Mouse (Mus musculus): ENCODE results near the gene Irf6.

Irf6 gene

GRCm38 (mm10) chr1:193200640-193201382, 47.9 kb downstream of the Irf6 start:
- DNase-seq (ENCODE audit: inconsistent ontology term): no peak

GRCm38 (mm10) chr1:193201383-193201778, 48.5 kb downstream of the Irf6 start, which contains the start of gene Traf3ip3:
Gene Traf3ip3, minus strand, starts transcription at chr1:193201703.
- no peak for DNase-seq (ENCODE audit: inconsistent ontology term)

GRCm38 (mm10) chr1:193203821-193204220, 50.9 kb downstream of the Irf6 start:
- no peak for DNase-seq (ENCODE audit: inconsistent ontology term)

DNA sequence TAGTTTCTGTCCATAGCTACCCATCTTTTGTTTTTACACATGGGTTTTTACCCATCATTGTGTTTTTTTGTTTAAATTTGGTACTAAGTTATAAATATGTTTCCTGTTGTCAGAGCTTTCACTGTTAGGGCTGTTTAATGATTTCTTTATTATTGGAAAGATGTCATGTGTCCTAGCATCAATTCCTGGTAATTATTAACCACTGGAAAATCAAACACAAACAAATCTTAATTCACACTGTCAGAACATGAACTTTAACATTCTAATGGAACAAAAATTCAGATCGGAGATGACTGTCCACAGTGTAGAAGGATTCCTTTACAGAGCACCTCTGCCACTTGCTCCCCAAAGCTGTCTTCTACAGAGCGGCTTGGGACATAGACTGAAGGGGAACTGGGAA, 52.5 kb downstream of the Irf6 start:
- no peak for DNase-seq (ENCODE audit: inconsistent ontology term)

- no peak for DNase-seq (ENCODE audit: inconsistent ontology term)
These were observed 54.6 kb downstream of the Irf6 start, which contains the start of gene Lamb3 for GRCm38 (mm10) chr1:193207503-193207902. Gene Lamb3, plus strand, starts transcription at chr1:193207699.

- peak; percentile 13 for DNase-seq (ENCODE audit: inconsistent ontology term)
These were observed 55.3 kb downstream of the Irf6 start for GRCm38 (mm10) chr1:193208178-193208577.

GRCm38 (mm10) chr1:193211371-193211770, 58.5 kb downstream of the Irf6 start:
- no peak for DNase-seq (ENCODE audit: inconsistent ontology term)

GRCm38 (mm10) chr1:193214053-193214452, 61.1 kb downstream of the Irf6 start:
- DNase-seq (ENCODE audit: inconsistent ontology term): no peak

GRCm38 (mm10) chr1:193216000-193216399, 63.1 kb downstream of the Irf6 start:
- no peak for DNase-seq (ENCODE audit: inconsistent ontology term)

- DNase-seq (ENCODE audit: inconsistent ontology term): no peak
These were observed 67.5 kb downstream of the Irf6 start for GRCm38 (mm10) chr1:193220408-193220807.
